Mouse (Mus musculus): Measurements from ENCODE around the gene Tmem222. TPM values are rescaled to one million over a fixed set of nuclear protein-coding genes. Genes with fewer than 3 reads are reported as not detected.

The Tmem222 gene
- 134 TPM for polyA plus RNA-seq (2015; fragmentation: Illumina TruSeq; extraction: RNeasy Lipid Tissue Mini Kit (QIAGEN cat#74804); ENCODE audit: low read depth, low replicate concordance)

GRCm38 (mm10) chr4:133277104-133278026, at the start of gene Tmem222:
Gene Tmem222, minus strand, starts transcription at chr4:133277792.

GRCm38 (mm10) chr4:133262882-133263281, 14.7 kb downstream of the Tmem222 start, which contains the start of gene Sytl1:
Gene Sytl1, minus strand, starts transcription at chr4:133263113.

GRCm38 (mm10) chr4:133240490-133240921, 37.1 kb downstream of the Tmem222 start, which contains the start of gene Map3k6:
Gene Map3k6, plus strand, starts transcription at chr4:133240818.

Other genes starting within 250 kb of the Tmem222 start
- 9.5 TPM for gene Wasf2, start 147.3 kb downstream of the Tmem222 start, polyA plus RNA-seq (2015; fragmentation: Illumina TruSeq; extraction: RNeasy Lipid Tissue Mini Kit (QIAGEN cat#74804); ENCODE audit: low read depth, low replicate concordance)
- gene Cd164l2, start 65.7 kb downstream of the Tmem222 start, polyA plus RNA-seq (2015; fragmentation: Illumina TruSeq; extraction: RNeasy Lipid Tissue Mini Kit (QIAGEN cat#74804); ENCODE audit: low read depth, low replicate concordance) = 7.2 TPM
- 7.9 TPM for gene Gpr3, start 65.3 kb downstream of the Tmem222 start, polyA plus RNA-seq (2015; fragmentation: Illumina TruSeq; extraction: RNeasy Lipid Tissue Mini Kit (QIAGEN cat#74804); ENCODE audit: low read depth, low replicate concordance)
- 5.5 TPM for gene Map3k6, start 37.0 kb downstream of the Tmem222 start, polyA plus RNA-seq (2015; fragmentation: Illumina TruSeq; extraction: RNeasy Lipid Tissue Mini Kit (QIAGEN cat#74804); ENCODE audit: low read depth, low replicate concordance)
- gene Sytl1, start 14.7 kb downstream of the Tmem222 start, polyA plus RNA-seq (2015; fragmentation: Illumina TruSeq; extraction: RNeasy Lipid Tissue Mini Kit (QIAGEN cat#74804); ENCODE audit: low read depth, low replicate concordance) = 1.5 TPM
- 36.3 TPM for gene Wdtc1, start 75.7 kb upstream of the Tmem222 start, polyA plus RNA-seq (2015; fragmentation: Illumina TruSeq; extraction: RNeasy Lipid Tissue Mini Kit (QIAGEN cat#74804); ENCODE audit: low read depth, low replicate concordance)
- gene Slc9a1, start 91.9 kb upstream of the Tmem222 start, polyA plus RNA-seq (2015; fragmentation: Illumina TruSeq; extraction: RNeasy Lipid Tissue Mini Kit (QIAGEN cat#74804); ENCODE audit: low read depth, low replicate concordance) = 30.9 TPM
- not detected for gene Tent5b, start 202.3 kb upstream of the Tmem222 start, polyA plus RNA-seq (2015; fragmentation: Illumina TruSeq; extraction: RNeasy Lipid Tissue Mini Kit (QIAGEN cat#74804); ENCODE audit: low read depth, low replicate concordance)
- 286 TPM for gene Trnp1, start 220.8 kb upstream of the Tmem222 start, polyA plus RNA-seq (2015; fragmentation: Illumina TruSeq; extraction: RNeasy Lipid Tissue Mini Kit (QIAGEN cat#74804); ENCODE audit: low read depth, low replicate concordance)
- gene Kdf1, start 241.2 kb upstream of the Tmem222 start, polyA plus RNA-seq (2015; fragmentation: Illumina TruSeq; extraction: RNeasy Lipid Tissue Mini Kit (QIAGEN cat#74804); ENCODE audit: low read depth, low replicate concordance) = 0.27 TPM